Mouse (Mus musculus): Measurements from ENCODE around the gene Srrm1. TPM values are rescaled to one million over a fixed set of nuclear protein-coding genes. Genes with fewer than 3 reads are reported as not detected.

The Srrm1 gene
- polyA plus RNA-seq, 1 experiment from 2014 or later = 108 TPM

DNA sequence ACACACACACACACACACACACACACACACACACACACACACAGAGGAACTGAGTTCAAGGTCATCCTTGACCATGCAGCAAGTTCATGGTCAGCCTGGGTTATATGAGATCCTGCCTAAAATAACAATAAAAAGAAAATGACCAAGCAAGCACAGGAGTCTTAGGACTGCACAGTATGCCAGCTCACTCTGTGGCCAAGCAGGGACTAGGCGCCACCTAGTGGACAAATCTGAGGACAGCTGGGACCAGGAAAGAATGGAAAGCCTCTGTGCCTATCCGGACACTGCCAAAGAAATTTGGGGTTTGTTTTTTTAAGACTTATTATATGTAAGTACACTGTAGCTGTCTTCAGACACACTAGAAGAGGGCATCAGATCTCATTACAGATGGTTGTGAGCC, 35.2 kb downstream of the Srrm1 start:
- no peak overlapping the region for H3K4me2 ChIP-seq (replicated peaks; ENCODE audit: low read depth, low read length)
- ATAC-seq = peak; percentile 54
- no peaks in the 10 kb centered on the region for H3K9me3 ChIP-seq (ENCODE audit: low read length)
- peaks cover 16% of the 10 kb centered on the region for H3K4me1 ChIP-seq (ENCODE audit: insufficient read depth, low read depth, low read length)
- no peak overlapping the region for H3K9ac ChIP-seq (replicated peaks; ENCODE audit: low read depth)
- H3K27me3 ChIP-seq (replicated peaks; ENCODE audit: insufficient read depth, low read length) = no peaks in the 10 kb centered on the region
- 12% methylated on average over 2 of the region's 2 CpGs for WGBS
- peak; percentile 92 for DNase-seq (ENCODE audit: low spot score)
- H3K4me3 ChIP-seq (ENCODE audit: low read depth, low read length) = no peak overlapping the region
- no peak overlapping the region for H3K27ac ChIP-seq (ENCODE audit: low read length)
- TF ChIP-seq CTCF (IDR thresholded peaks at IDR 0.05) (peak; percentile 97), EP300 (IDR thresholded peaks at IDR 0.05) (no peak)
- peaks cover 31% of the 10 kb centered on the region for H3K36me3 ChIP-seq (ENCODE audit: insufficient read depth, low read length)

DNA sequence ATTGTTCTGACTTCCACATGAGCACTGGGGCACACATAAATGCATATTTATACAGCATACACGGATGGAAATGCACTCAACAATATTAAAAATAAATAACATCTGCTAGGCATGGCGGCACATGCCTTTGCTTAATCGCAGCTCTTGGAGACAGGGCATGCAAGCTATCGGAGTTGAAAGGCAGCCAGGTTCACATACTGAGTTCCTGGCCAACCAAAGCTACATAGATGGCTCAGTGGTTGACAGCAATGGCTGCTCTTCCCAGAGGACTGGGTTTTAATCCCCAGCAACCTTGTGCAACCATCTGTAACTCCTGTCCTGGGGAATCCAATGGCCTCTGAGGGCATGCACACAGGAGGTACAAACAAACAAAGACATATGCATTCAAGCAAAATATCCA, 35.6 kb downstream of the Srrm1 start:
- no peak overlapping the region for H3K4me3 ChIP-seq (ENCODE audit: low read depth, low read length)

DNA sequence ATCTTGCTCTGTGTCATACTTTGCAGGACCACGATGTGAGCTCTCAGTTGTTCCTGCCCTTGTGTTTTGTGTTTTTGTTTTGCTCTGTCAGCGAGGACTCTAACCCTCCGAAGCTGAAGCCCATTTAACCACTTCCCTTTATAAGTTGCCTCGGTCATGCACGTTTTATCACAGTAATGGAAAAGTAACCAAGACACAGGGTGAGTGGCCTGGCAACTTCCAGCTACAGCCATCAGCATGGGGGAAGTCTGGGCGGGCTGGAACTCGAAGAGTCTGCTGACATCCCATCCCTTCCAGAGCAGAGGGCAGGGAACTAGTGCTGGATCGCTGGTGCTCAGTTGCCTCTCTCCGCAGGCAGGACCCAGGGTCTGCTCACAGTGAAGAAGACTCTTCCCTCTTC, 37.8 kb downstream of the Srrm1 start:
- Histone ChIP-seq H3K9me3 (ENCODE audit: low read length) (no peaks in the 10 kb centered on the region), H3K4me1 (ENCODE audit: insufficient read depth, low read depth, low read length) (peaks cover 17% of the 10 kb centered on the region), H3K27ac (ENCODE audit: low read length) (no peak overlapping the region), H3K27me3 (replicated peaks; ENCODE audit: insufficient read depth, low read length) (no peaks in the 10 kb centered on the region), H3K9ac (replicated peaks; ENCODE audit: low read depth) (no peak overlapping the region), H3K4me2 (replicated peaks; ENCODE audit: low read depth, low read length) (no peak overlapping the region), H3K4me3 (ENCODE audit: low read depth, low read length) (no peak overlapping the region), H3K36me3 (ENCODE audit: insufficient read depth, low read length) (peaks cover 13% of the 10 kb centered on the region; the same call in 1 of the 2 replicates)
- no peak for DNase-seq (ENCODE audit: low spot score)
- TF ChIP-seq EP300 (IDR thresholded peaks at IDR 0.05) (no peak), CTCF (IDR thresholded peaks at IDR 0.05) (no peak)
- 95% methylated on average over 9 of the region's 9 CpGs for WGBS
- no peak for ATAC-seq

More for the DNA sequence above, 35.6 kb downstream of the Srrm1 start:
- H3K9ac ChIP-seq (replicated peaks; ENCODE audit: low read depth) = no peak overlapping the region
- no peaks in the 10 kb centered on the region for H3K9me3 ChIP-seq (ENCODE audit: low read length)
- TF ChIP-seq EP300 (IDR thresholded peaks at IDR 0.05) (no peak), CTCF (IDR thresholded peaks at IDR 0.05) (no peak)
- no peak overlapping the region for H3K27ac ChIP-seq (ENCODE audit: low read length)
- ATAC-seq = no peak
- H3K4me2 ChIP-seq (replicated peaks; ENCODE audit: low read depth, low read length) = no peak overlapping the region
- 83% methylated on average over 4 of the region's 4 CpGs for WGBS
- no peak for DNase-seq (ENCODE audit: low spot score)
- no peaks in the 10 kb centered on the region for H3K27me3 ChIP-seq (replicated peaks; ENCODE audit: insufficient read depth, low read length)
- peaks cover 17% of the 10 kb centered on the region for H3K4me1 ChIP-seq (ENCODE audit: insufficient read depth, low read depth, low read length)
- peaks cover 27% of the 10 kb centered on the region for H3K36me3 ChIP-seq (ENCODE audit: insufficient read depth, low read length)

DNA sequence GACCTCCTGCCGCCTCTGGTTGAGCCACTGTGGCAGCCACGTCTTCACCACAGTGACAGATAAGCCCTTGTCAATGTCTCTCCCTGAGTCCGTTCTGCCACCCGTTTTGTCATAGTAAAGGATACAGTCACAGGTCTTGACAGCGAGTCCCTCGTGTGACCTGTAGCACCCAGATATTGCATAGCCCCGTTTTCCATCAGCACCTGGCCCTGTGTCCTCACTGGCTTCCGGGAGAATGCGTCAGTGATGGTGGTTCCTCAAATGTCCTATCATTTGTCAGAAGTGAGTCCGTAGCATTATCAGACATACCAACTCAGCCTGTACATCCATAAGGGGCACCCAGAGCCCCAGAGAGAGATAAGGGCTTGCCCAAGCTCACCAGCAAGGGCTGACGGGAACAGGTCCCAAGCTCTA, 38.7 kb downstream of the Srrm1 start:
- peaks cover 5% of the 10 kb centered on the region; the same call in 1 of the 2 replicates for H3K36me3 ChIP-seq (ENCODE audit: insufficient read depth, low read length)
- no peaks in the 10 kb centered on the region for H3K9me3 ChIP-seq (ENCODE audit: low read length)
- DNase-seq (ENCODE audit: low spot score) (no peak), ATAC-seq (no peak)
- H3K4me1 ChIP-seq (ENCODE audit: insufficient read depth, low read depth, low read length) = peaks cover 17% of the 10 kb centered on the region
- peak overlapping the region; percentile 92 for H3K27ac ChIP-seq (ENCODE audit: low read length)
- WGBS = 72% methylated on average over 11 of the region's 11 CpGs
- TF ChIP-seq CTCF (IDR thresholded peaks at IDR 0.05) = no peak
- TF ChIP-seq EP300 (IDR thresholded peaks at IDR 0.05) = no peak
- H3K4me3 ChIP-seq (ENCODE audit: low read depth, low read length) = no peak overlapping the region
- H3K9ac ChIP-seq (replicated peaks; ENCODE audit: low read depth) = no peak overlapping the region
- no peak overlapping the region for H3K4me2 ChIP-seq (replicated peaks; ENCODE audit: low read depth, low read length)
- H3K27me3 ChIP-seq (replicated peaks; ENCODE audit: insufficient read depth, low read length) = no peaks in the 10 kb centered on the region

DNA sequence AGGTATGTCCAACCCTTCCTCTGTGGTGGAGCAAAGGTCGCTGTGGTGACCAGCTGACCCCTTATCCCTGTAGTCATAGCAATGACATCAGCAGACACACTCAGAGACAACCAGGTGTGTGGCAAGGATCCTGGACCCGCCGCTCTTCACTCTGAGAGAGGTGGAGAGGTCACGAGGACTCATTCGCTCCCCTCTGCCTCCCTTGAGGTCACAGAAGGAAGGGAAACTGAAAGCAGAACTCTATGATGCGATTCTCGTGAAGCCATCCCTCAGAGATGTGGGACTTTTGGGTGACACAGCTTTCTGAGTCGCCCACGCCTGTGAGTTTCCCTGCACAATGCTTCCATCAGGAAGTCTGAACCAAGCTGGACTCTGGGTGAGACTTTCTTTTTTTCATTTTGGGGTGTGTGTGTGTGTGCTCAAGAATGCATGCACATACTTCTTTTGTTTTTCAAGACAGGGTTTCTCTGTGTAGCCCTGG, 39.3 kb downstream of the Srrm1 start:
- H3K27ac ChIP-seq (ENCODE audit: low read length) = peak overlapping the region; percentile 92
- TF ChIP-seq EP300 (IDR thresholded peaks at IDR 0.05) = 0 out of 2 replicates have a peak, but pooled peaks have one; percentile 16
- no peak; the same call in 1 of the 2 replicates for TF ChIP-seq CTCF (IDR thresholded peaks at IDR 0.05)
- H3K4me1 ChIP-seq (ENCODE audit: insufficient read depth, low read depth, low read length) = peaks cover 17% of the 10 kb centered on the region
- H3K9ac ChIP-seq (replicated peaks; ENCODE audit: low read depth) = no peak overlapping the region
- H3K4me3 ChIP-seq (ENCODE audit: low read depth, low read length) = no peak overlapping the region
- no peaks in the 10 kb centered on the region for H3K9me3 ChIP-seq (ENCODE audit: low read length)
- H3K4me2 ChIP-seq (replicated peaks; ENCODE audit: low read depth, low read length) = peak overlapping the region; percentile 30; the same call in 1 of the 2 replicates
- ATAC-seq = peak; percentile 14; the same call in 1 of the 2 replicates
- no peaks in the 10 kb centered on the region for H3K27me3 ChIP-seq (replicated peaks; ENCODE audit: insufficient read depth, low read length)
- H3K36me3 ChIP-seq (ENCODE audit: insufficient read depth, low read length) = no peaks in the 10 kb centered on the region
- 49% methylated on average over 9 of the region's 9 CpGs for whole genome bisulfite sequencing
- DNase-seq (ENCODE audit: low spot score) = peak; percentile 77

DNA sequence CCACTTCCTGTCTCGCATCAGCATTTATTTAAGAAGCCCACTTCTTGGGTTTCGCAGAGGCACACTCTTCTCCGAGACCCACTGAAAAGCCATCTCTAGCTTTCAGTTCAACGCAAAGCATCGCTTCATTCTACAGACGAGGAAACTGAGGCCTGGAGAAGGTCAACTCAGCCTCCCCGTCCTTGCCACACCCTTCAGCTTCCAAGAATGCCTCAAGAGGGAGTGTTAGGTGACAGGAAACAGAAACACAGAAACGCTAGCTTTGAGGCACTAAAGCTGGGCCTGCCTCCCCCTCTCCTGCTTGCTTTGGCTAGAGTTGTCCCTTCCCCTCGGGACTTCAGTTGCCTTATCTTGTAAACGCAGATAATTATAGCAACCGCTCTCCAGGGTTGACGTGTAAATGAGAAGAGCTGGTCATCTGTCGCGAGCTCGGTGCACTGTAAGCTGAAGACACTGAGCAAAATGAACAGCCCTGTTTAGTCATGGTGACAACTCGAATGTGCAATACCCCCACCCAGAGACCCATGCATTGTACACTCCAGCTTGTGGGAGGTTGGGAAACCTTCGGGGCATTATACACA, 39.9 kb downstream of the Srrm1 start:
- H3K27ac ChIP-seq (ENCODE audit: low read length) = peak overlapping the region; percentile 92
- peaks cover 17% of the 10 kb centered on the region for H3K4me1 ChIP-seq (ENCODE audit: insufficient read depth, low read depth, low read length)
- 27% methylated on average over 17 of the region's 17 CpGs for WGBS
- no peaks in the 10 kb centered on the region for H3K27me3 ChIP-seq (replicated peaks; ENCODE audit: insufficient read depth, low read length)
- DNase-seq (ENCODE audit: low spot score) (peak; percentile 93), ATAC-seq (peak; percentile 70)
- H3K4me3 ChIP-seq (ENCODE audit: low read depth, low read length) = no peak overlapping the region
- H3K4me2 ChIP-seq (replicated peaks; ENCODE audit: low read depth, low read length) = peak overlapping the region; percentile 30
- no peak overlapping the region for H3K9ac ChIP-seq (replicated peaks; ENCODE audit: low read depth)
- no peaks in the 10 kb centered on the region for H3K9me3 ChIP-seq (ENCODE audit: low read length)
- TF ChIP-seq EP300 (IDR thresholded peaks at IDR 0.05) (no peak), CTCF (IDR thresholded peaks at IDR 0.05) (peak; percentile 8; the same call in 1 of the 2 replicates)
- H3K36me3 ChIP-seq (ENCODE audit: insufficient read depth, low read length) = no peaks in the 10 kb centered on the region

All from lung, postnatal 0 days (tissue).